Mouse (Mus musculus): ENCODE measurements around the gene Bach2.

Gene Bach2

GRCm38 (mm10) chr4:32328561-32328960, 90.0 kb downstream of the Bach2 start:
- DNase-seq (ENCODE audit: low spot score in 2 of 2): no peak

- DNase-seq (ENCODE audit: low spot score in 2 of 2): no peak
Observed at GRCm38 (mm10) chr4:32330584-32331314, 92.1 kb downstream of the Bach2 start.

DNA sequence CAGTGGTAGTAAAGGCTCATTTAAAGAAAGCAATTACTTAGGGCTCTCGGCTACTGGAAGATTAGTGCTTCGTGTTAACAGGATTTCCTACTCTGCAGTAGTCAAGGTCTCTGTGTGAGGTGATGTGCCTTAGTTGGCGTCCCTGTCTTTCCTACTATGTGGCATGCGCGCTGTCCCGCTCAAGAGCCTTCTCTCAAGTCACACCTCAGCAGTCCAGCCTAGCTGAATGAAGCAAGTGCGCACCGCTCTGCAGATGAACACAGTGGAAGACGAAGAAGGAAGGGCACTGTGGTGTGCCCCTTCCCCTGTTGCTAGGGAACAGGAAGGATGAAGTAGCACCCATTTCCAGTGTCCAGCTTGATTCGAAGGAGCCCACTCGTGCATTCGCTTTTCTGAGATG, 93.4 kb downstream of the Bach2 start:
- no peak for DNase-seq (ENCODE audit: low spot score in 2 of 2)

DNA sequence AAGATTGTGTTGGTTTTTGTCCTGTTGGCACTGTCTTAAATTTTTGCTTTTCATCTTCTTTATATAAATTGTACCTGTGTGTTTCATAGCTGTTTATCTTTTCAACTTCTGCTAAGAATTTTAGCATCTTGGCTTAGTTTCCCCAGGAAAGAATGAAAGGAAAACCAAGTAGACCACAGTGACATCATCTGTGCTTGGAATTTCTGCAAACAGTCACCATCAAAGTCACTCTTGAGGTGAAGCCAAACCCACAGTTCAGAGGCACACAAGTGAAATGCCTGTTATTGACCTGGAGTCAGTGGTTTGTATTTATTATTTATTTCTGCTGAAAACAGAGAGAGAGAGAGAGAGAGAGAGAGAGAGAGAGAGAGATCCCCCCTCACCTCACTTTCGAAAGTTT, 95.5 kb downstream of the Bach2 start:
- DNase-seq (ENCODE audit: low spot score in 2 of 2): no peak

- no peak for DNase-seq (ENCODE audit: low spot score in 2 of 2)
Observed at GRCm38 (mm10) chr4:32334765-32335164, 96.2 kb downstream of the Bach2 start.

DNA sequence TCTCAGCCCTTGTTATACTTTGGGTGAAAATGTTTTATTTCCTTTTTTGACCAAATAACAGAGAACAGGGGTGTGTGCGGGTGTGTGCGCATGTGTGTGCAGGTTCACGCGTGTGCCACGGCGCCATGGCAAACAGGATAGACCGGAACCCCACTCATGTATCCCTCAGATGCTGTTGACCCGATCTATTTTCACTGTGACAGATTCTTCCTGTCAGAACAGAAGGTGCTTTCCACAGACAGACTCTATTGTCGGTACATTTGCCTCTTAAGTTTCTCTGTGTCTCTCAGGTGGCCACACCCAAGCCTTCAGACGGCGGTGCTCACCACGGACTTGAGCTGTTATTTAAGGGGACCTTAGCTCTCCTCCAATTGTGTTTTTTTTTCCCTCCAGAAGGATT, 97.1 kb downstream of the Bach2 start:
- DNase-seq (ENCODE audit: low spot score in 2 of 2): no peak

- DNase-seq (ENCODE audit: low spot score in 2 of 2): no peak
Observed at GRCm38 (mm10) chr4:32336642-32337041, 98.0 kb downstream of the Bach2 start.

DNA sequence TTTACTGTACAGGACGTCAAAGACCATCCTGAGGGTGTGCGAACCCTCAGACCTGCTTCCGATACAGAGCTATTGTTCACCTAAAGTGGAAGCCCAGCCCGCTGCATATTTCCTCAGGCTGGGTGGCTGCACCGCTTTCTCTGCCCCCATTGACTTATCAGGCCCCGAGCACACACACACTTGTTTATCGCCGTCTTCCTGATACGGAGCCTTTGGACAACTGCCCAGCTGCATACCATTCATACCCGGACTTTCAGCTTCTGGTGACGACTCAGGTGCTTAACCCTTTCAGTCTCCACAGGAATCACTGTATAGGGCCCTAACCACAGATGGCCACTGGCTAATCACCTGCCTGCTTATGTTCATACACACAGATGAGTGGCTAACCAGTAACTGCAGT, 99.0 kb downstream of the Bach2 start:
- no peak for DNase-seq (ENCODE audit: low spot score in 2 of 2)

- no peak for DNase-seq (ENCODE audit: low spot score in 2 of 2)
Observed at GRCm38 (mm10) chr4:32338451-32338850, 99.8 kb downstream of the Bach2 start.

- DNase-seq (ENCODE audit: low spot score in 2 of 2): no peak
Observed at GRCm38 (mm10) chr4:32340844-32341243, 102.2 kb downstream of the Bach2 start.

- no peak for DNase-seq (ENCODE audit: low spot score in 2 of 2)
Observed at GRCm38 (mm10) chr4:32342269-32342668, 103.7 kb downstream of the Bach2 start.

- no peak for DNase-seq (ENCODE audit: low spot score in 2 of 2)
Observed at GRCm38 (mm10) chr4:32343256-32344165, 104.9 kb downstream of the Bach2 start.

GRCm38 (mm10) chr4:32344276-32344675, 105.7 kb downstream of the Bach2 start:
- DNase-seq (ENCODE audit: low spot score in 2 of 2): no peak

- no peak for DNase-seq (ENCODE audit: low spot score in 2 of 2)
Observed at GRCm38 (mm10) chr4:32347202-32347601, 108.6 kb downstream of the Bach2 start.

- no peak for DNase-seq (ENCODE audit: low spot score in 2 of 2)
Observed at GRCm38 (mm10) chr4:32347711-32348110, 109.1 kb downstream of the Bach2 start.

- DNase-seq (ENCODE audit: low spot score in 2 of 2): no peak
Observed at GRCm38 (mm10) chr4:32349361-32349760, 110.8 kb downstream of the Bach2 start.

GRCm38 (mm10) chr4:32351236-32351635, 112.6 kb downstream of the Bach2 start:
- no peak for DNase-seq (ENCODE audit: low spot score in 2 of 2)

GRCm38 (mm10) chr4:32351661-32352246, 113.2 kb downstream of the Bach2 start:
- no peak for DNase-seq (ENCODE audit: low spot score in 2 of 2)

DNA sequence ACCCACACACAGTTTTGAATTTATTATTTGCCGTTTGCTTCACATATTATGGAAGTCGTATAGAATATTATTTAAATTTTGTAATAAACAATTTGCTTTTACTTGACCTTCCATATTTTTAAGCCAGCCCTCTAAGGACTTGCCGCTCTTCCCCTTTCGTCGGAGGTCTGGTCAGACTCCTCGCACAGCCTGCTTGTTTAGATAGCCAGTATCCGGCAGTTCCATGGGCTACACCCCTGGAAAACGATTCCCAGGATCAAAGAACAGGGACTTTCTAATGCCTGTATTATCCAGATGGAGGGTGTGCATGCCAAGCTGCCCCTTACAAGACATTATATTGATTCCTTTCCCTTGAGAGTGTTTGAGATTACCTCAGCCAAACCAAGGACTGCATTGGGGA, 113.8 kb downstream of the Bach2 start:
- no peak for DNase-seq (ENCODE audit: low spot score in 2 of 2)

GRCm38 (mm10) chr4:32352842-32353241, 114.2 kb downstream of the Bach2 start:
- no peak for DNase-seq (ENCODE audit: low spot score in 2 of 2)

GRCm38 (mm10) chr4:32355935-32356617, 117.5 kb downstream of the Bach2 start:
- DNase-seq (ENCODE audit: low spot score in 2 of 2): no peak

GRCm38 (mm10) chr4:32357996-32358600, 119.5 kb downstream of the Bach2 start:
- DNase-seq (ENCODE audit: low spot score in 2 of 2): no peak

All from frontal cortex, postnatal 36 days (tissue).